ENCODE assay signal across 17 mouse cellular contexts in genomic region chr3:68974639-68975532, GRCm38 (mm10). TPM values are rescaled to one million over a fixed set of nuclear protein-coding genes. Genes with fewer than 3 reads are reported as not detected.
DNase-seq lines count a peak whose midpoint lies in the region; ATAC-seq and TF ChIP-seq lines count a peak whose summit lies in the region.
"Had no signal": no experiment of that assay in that cellular context is flagged by ENCODE, and none has a peak within 500 bp of the region (broad histone marks: within the 10 kb centered on the region; RNA-seq: fewer than 3 reads in every experiment).

No protein-coding gene starts in this region.

- no peak for TF ChIP-seq EP300 in heart, postnatal 0 days (IDR thresholded peaks at IDR 0.05; ENCODE audit: low read depth)

- H3K27me3 ChIP-seq in heart, postnatal 0 days (ENCODE audit: control insufficient read depth, insufficient read depth, low read length), result no peaks in the 10 kb centered on the region
- H3K27me3 ChIP-seq in liver, embryonic 13.5 days, result no peaks in the 10 kb centered on the region
- H3K27me3 ChIP-seq: heart, embryonic 12.5 days; hindbrain, embryonic 12.5 days; midbrain, embryonic 15.5 days had no signal

- no peaks in the 10 kb centered on the region; the same call in 1 of the 2 replicates for H3K36me3 ChIP-seq in heart, postnatal 0 days (replicated peaks; ENCODE audit: control insufficient read depth, insufficient read depth, low read length)
- H3K36me3 ChIP-seq in liver, embryonic 13.5 days, result peaks cover 11% of the 10 kb centered on the region
- H3K36me3 ChIP-seq: midbrain, embryonic 15.5 days had no signal

- H3K9ac ChIP-seq in heart, postnatal 0 days (replicated peaks; ENCODE audit: low read depth, low read length), result no peak overlapping the region
- H3K9ac ChIP-seq in liver, embryonic 13.5 days, result peak overlapping the region; percentile 60; the same call in 1 of the 2 replicates
- H3K9ac ChIP-seq: forebrain, postnatal 0 days; heart, embryonic 12.5 days; hindbrain, embryonic 12.5 days; midbrain, embryonic 15.5 days had no signal

- ATAC-seq in heart, postnatal 0 days (ENCODE audit: insufficient read depth, low read depth), result no peak
- no peak for ATAC-seq in liver, embryonic 13.5 days (ENCODE audit: low read depth)
- ATAC-seq: forebrain, postnatal 0 days; intestine, postnatal 0 days; midbrain, embryonic 15.5 days had no signal

- H3K9me3 ChIP-seq in heart, postnatal 0 days (replicated peaks; ENCODE audit: control insufficient read depth, low read length), result no peaks in the 10 kb centered on the region
- H3K9me3 ChIP-seq in liver, embryonic 13.5 days (replicated peaks), result no peaks in the 10 kb centered on the region
- H3K9me3 ChIP-seq: heart, embryonic 12.5 days; hindbrain, embryonic 12.5 days; midbrain, embryonic 15.5 days had no signal

- peak overlapping the region; percentile 61; the same call in 1 of the 2 replicates for H3K27ac ChIP-seq in heart, postnatal 0 days (ENCODE audit: low read depth)
- H3K27ac ChIP-seq in liver, embryonic 13.5 days, result peak overlapping the region; percentile 89
- H3K27ac ChIP-seq: hindbrain, embryonic 12.5 days; kidney, postnatal 0 days; midbrain, embryonic 15.5 days had no signal

- no peak for TF ChIP-seq CTCF in heart, postnatal 0 days (IDR thresholded peaks at IDR 0.05; ENCODE audit: low read depth)

- peaks cover 12% of the 10 kb centered on the region for H3K4me1 ChIP-seq in heart, postnatal 0 days (ENCODE audit: control insufficient read depth, insufficient read depth)
- peaks cover 54% of the 10 kb centered on the region for H3K4me1 ChIP-seq in liver, embryonic 13.5 days (replicated peaks)
- H3K4me1 ChIP-seq: hindbrain, embryonic 12.5 days; midbrain, embryonic 15.5 days had no signal

- H3K4me3 ChIP-seq in heart, postnatal 0 days (ENCODE audit: low read depth, low read length), result no peak overlapping the region
- H3K4me3 ChIP-seq in liver, embryonic 13.5 days (replicated peaks), result no peak overlapping the region
- H3K4me3 ChIP-seq: heart, embryonic 12.5 days; hindbrain, embryonic 12.5 days; midbrain, embryonic 15.5 days had no signal

- no peak overlapping the region; the same call in 1 of the 2 replicates for H3K4me2 ChIP-seq in heart, postnatal 0 days (ENCODE audit: low read depth, low read length)
- H3K4me2 ChIP-seq in liver, embryonic 13.5 days, result peak overlapping the region; percentile 56
- H3K4me2 ChIP-seq: heart, embryonic 12.5 days; hindbrain, embryonic 12.5 days; midbrain, embryonic 15.5 days had no signal

- 81% methylated on average over 8 of the region's 8 CpGs for WGBS in heart, postnatal 0 days
- 77% methylated on average over 8 of the region's 8 CpGs for WGBS in liver, embryonic 13.5 days (ENCODE audit: insufficient replicate concordance)

- no peak for DNase-seq in heart, postnatal 0 days (ENCODE audit: low spot score)
- DNase-seq in heart, postnatal 10 days, result no peak
- DNase-seq in CD4-positive, CD25-positive, alpha-beta regulatory T cell, adult 2 months (ENCODE audit: low read depth, low spot score), result peak; percentile 66
- DNase-seq in liver, embryonic 13.5 days, result no peak
- peak; percentile 82 for DNase-seq in thymus, postnatal 0 days (ENCODE audit: low spot score)
- DNase-seq in urinary bladder, postnatal 14 days (ENCODE audit: low spot score), result no peak
- DNase-seq in layer of hippocampus, adult 9-10 months (ENCODE audit: low spot score), result no peak
- no peak for DNase-seq in kidney, postnatal 36 days
- DNase-seq: adrenal gland, postnatal 10 days; B cell, adult 2 months; cerebellum, adult 9-11 months; forebrain, postnatal 0 days had no signal

- intact Hi-C loops in heart, postnatal 10 days (cut with DNase I), result no loop called here

RNA-seq across cellular contexts. Expression of gene Ift80, which starts 29.5 kb away (rescaled TPM):
- total RNA-seq in heart, postnatal 0 days (2014; rRNA removed; ENCODE audit: low replicate concordance), result 3.2 and 13.6 TPM in 2 replicates
- polyA plus RNA-seq in heart, postnatal 0 days (2015; fragmentation: Nextera tagmentation; extraction: Ambion mirVana), result 2.8 and 3.0 TPM in 2 replicates
- total RNA-seq in heart, postnatal 10 days (2021), result 1 to 10 TPM; 7.2 to 9.0 TPM
- polyA plus RNA-seq in liver, embryonic 13.5 days (2015; fragmentation: Nextera tagmentation; extraction: Ambion mirVana), result 5.9 and 7.1 TPM in 2 replicates
- 20.4 and 21.8 TPM in 2 replicates for polyA plus RNA-seq in thymus, postnatal 0 days (2015; fragmentation: Nextera tagmentation; extraction: Ambion mirVana)

RNA-seq across cellular contexts. Expression of gene Smc4, which starts 29.7 kb away (rescaled TPM):
- total RNA-seq in heart, postnatal 0 days (2014; rRNA removed; ENCODE audit: low replicate concordance), result 32.8 and 52.5 TPM in 2 replicates
- 77.1 and 80.2 TPM in 2 replicates for polyA plus RNA-seq in heart, postnatal 0 days (2015; fragmentation: Nextera tagmentation; extraction: Ambion mirVana)
- 10 to 100 TPM; 39.7 to 45.7 TPM for total RNA-seq in heart, postnatal 10 days (2021)
- 166 and 219 TPM in 2 replicates for polyA plus RNA-seq in liver, embryonic 13.5 days (2015; fragmentation: Nextera tagmentation; extraction: Ambion mirVana)
- polyA plus RNA-seq in thymus, postnatal 0 days (2015; fragmentation: Nextera tagmentation; extraction: Ambion mirVana), result 332 and 397 TPM in 2 replicates

Comparison
In these comparisons a context has a peak if more than half of its experiments do, and no peak if none do; other contexts are left out.
1. DNase-seq: peak in CD4-positive, CD25-positive, alpha-beta regulatory T cell, adult 2 months (single experiment) and thymus, postnatal 0 days (single experiment); none in heart, postnatal 0 days (single experiment), heart, postnatal 10 days (0 of 2), liver, embryonic 13.5 days (single experiment), urinary bladder, postnatal 14 days (single experiment), layer of hippocampus, adult 9-10 months (single experiment) and kidney, postnatal 36 days (0 of 2).